Mouse (Mus musculus) heart, adult 9 months (tissue): ENCODE data around the gene Iqschfp.

Experiments used
- DNase-seq, 2 experiments: peaks; one replicate each; pipeline ENCODE4 v3.0.0; 2022; ENCODE audit warnings: low spot score in 2 of 2

Gene Iqschfp

DNA sequence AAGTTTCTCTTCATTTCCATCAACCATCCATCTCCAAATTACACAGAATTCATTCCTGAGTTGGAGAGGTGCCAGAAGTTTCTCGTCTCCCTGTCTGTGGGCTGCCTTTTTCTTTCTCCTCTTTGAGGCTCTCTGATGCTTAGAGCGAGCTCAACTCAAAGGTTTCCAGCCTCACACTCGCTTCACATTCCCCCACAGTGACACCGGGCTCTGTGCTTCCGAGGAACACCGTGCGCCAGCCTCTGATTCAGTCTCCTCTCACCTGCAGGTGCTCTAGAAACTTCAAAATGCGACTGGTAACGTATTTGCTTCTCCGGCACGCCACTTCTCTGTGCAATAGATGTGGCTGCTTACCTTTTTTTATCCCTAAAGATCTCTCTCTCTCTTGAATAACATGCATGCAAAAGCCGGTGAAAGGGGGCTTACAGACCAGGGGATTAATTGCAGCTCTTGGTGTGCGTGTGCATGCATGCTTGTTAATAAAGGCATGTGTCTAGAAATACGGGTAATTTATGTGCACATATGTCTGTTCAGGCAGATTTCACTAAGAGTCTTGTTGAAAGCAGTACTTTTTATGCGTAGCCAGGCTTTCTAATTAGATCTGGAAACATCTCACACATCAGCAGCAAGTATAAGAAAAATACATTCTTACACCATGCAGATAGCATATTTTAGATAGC is at the start of gene Iqschfp, which contains the start of gene Iqcj:
Iqschfp (plus strand) TSS at position 207 of the 680 bp plus-strand sequence.
Iqcj (plus strand) TSS at position 195 of the 680 bp plus-strand sequence.
- DNase-seq: no peak

- no peak for DNase-seq
Observed at GRCm38 (mm10) chr3:67852397-67852796, 39.6 kb upstream of the Iqschfp start.

DNA sequence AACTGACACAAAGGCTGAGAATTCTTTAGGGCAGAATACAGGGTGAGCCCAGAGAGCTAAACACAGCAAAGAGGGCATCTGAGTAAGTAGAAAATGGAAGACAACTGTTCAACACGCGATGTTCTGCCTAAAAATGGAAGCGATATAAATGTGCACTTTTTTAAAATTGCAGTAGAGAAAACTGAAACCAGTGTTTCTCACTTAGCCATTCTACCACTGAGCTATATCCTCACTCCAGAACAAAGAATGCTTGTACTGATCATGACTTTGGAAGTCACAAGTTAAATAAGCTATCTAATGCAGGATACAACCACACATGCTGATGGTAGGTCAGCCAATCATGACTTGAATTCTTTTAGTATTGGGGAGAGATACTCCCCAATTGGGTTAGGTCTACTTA is 30.5 kb upstream of the Iqschfp start:
- no peak for DNase-seq

DNA sequence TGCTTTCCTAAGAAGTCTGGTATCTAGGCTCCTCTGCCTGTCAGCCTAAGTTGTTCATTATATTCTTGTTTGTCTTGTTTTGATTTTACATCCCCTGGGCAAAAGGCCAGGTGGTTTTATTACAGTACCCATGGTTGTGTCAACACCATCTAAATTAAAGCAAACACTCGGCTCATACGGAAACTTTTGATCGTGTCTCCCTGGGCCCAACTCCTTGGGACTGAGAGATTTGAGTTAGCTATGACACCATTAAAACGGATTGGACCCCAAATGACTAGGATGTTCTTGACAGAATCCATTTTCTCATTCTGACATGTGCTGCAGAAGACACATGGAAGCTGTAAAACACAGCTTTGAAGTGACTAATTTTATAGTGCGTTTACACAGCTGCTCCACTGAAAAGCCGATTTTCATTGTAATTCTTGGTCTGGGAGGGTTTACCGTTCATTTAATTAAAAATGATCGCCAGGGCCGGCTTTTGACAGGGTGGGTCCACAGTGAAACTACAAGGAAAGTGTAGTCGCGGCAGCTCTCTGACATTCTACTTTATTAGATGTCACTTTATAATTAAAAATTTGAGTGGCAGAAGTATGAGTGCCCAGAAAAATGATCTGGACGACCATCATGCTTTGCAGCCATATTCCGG is 24.5 kb upstream of the Iqschfp start:
- no peak for DNase-seq

DNA sequence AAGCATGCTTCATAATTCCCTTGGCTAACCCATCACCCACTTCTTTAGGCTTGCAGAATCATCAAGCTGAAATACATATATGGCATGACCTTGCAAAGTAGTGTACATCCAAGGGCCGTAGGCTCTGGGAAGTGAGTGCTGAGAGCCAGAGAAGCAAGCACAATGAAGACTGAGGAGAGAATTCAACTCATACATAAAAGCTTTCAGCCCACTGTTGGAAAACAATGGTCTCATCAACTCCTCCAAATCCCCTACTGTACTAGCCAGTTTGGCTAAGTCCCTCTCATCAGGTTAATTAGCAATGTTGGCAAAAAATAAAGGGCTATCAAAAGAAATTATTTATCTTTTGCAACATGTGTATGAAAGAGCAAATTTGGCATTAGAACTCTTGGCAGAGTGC is 22.6 kb upstream of the Iqschfp start:
- DNase-seq: no peak

DNA sequence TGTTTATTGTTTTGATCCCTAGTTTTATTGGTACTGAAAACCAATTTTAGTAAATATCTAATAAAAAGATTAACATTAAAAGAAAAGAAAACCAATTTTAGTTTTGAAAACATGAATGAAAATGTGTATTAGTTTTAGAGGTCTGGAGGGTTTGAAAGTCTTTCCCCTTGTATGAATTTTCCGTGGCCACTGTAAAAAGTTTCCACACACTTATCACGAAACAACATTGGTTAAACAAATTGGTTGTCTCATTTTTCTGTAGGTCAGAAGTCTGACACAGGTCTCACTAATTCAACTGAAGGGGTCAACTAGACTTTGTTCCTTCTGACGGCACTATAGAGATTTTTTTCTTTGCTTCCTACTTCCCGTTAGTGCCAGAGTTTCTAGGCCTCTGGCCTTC is 14.8 kb upstream of the Iqschfp start:
- no peak for DNase-seq

- DNase-seq: no peak
Observed at GRCm38 (mm10) chr3:67884335-67884734, 7.7 kb upstream of the Iqschfp start.

DNA sequence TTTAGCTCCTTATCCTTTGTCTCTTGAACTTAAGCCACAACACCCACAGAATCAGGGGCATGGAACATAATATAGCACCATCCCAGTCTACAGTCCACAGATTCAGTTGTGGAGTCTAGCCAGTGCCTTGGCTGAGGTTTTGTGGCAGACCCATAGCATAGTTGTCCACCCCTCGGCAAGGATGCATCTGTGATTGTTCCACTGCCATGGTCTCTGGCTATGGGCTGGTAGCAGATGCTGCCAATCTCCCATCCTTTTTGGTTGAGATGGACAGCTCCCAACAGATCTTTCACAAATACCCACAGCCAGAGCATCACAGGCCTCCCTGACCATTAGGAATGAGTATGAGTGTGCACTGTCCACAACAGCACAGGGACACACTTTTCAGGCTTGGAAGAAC is 5.9 kb upstream of the Iqschfp start:
- DNase-seq: no peak

GRCm38 (mm10) chr3:67887251-67887650 is 4.8 kb upstream of the Iqschfp start:
- DNase-seq: no peak

GRCm38 (mm10) chr3:67892768-67893167 is 736 bp downstream of the Iqschfp start:
- no peak for DNase-seq

GRCm38 (mm10) chr3:67902517-67902916 is 10.5 kb downstream of the Iqschfp start:
- DNase-seq: no peak

DNA sequence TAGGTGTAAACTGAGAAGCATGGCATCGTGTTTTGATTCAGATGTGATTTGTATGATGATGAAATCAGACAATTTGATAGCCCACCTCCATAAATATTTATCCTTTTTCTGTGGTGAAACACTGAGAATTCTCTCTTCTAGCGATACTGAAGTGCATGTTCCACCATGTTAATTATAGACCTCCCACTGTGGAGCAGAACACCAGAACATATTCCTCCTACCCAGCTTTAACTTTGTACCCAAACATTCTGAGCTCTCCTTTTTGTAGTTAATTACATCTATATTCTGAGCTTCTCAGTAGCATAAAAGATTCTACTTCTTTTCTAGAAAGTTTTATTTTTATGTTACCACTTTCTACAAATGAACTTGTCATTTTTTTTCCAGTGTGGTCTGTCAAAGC is 16.6 kb downstream of the Iqschfp start:
- no peak for DNase-seq

DNA sequence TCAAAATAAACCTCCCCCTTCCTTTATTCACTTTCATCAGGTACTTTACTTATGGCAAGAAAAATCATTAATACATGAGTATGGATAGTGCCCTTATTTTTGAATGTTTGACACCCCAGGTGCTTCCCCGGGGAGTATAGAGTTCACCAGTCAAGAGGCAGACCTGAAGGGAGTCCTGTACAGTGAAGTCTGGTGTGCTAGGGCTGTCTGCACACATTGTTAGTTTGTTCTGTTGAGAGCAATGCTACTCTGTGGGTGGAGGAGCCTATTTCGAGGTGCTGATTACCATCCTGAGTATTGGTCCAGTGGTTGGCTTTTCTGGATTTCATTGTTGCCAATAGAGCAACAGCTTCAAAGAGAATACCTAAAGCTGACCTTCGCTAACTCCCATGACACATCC is 26.1 kb downstream of the Iqschfp start:
- DNase-seq: no peak

- no peak for DNase-seq
Observed at GRCm38 (mm10) chr3:67918634-67919259, 26.7 kb downstream of the Iqschfp start.

DNA sequence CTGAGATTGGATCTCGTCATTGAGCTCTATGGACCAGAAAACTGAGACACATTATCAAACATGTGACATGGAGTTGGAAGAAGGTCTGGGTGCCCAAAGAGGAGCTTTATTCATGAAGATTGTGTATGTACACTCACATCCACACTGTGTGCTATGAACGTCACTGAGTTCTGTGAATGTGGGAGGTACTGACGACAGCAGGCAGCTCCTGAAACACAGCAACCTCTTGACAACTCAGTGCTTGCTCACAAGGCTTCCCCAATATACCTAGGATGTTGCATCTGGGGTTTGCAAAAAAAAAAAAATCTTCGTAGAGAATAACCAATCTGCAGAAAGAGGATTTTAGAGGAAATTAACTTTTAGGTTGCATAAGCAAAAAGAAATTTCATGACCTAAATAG is 31.1 kb downstream of the Iqschfp start:
- DNase-seq: no peak

- no peak for DNase-seq
Observed at GRCm38 (mm10) chr3:67925453-67925852, 33.4 kb downstream of the Iqschfp start.

DNA sequence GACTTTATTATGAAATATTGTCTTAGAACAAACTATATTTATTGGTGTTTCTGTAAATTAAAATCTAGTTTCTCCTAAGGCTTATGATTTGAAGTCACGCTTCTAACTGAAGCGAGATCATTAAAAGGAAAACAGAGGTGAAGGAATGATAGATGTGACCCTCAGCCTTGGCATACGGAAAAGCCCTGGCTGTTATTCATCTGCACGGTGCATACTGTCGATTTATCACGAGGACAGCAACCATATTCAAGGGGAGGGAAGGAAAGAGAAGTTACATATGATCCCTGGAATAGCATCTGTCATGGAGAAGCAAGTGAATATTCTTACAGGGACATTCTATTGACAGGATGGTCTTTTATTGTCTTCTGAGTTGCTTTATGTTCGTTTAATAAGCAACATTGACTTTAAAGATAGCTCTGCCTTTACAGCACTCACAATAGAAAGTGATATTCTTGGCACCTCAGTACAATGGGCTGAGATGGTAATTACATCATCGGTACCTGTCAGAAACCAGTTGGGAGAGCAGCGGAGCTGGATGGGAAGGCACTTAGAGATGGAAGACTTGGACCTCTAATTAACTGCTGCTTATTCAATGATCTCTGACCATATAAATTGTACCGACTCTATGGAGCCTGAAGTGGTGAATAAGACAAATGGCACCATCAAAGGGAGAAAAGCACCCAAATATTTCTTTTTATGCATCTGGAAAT is 38.5 kb downstream of the Iqschfp start:
- no peak for DNase-seq

- DNase-seq: no peak
Observed at GRCm38 (mm10) chr3:67931181-67931580, 39.1 kb downstream of the Iqschfp start.

GRCm38 (mm10) chr3:67931914-67932313 is 39.9 kb downstream of the Iqschfp start:
- no peak for DNase-seq

DNA sequence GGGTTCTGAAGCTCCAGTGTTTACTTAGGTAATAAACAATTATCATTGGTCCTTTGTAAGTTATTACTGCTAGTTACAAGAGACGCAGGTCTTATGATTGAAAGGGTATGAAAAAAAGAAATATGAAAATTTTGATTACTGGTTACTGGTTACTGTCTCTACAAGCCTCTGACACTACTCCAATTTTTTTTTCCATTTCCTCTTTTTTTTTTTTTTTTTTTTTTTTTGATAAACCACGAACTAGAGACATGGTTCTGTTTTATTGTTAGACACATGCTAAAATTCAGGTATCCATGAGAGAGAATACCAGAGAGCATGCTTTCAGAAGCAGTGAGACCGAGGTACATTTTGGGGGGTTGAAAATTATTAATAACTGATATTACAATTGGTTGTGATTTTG is 43.8 kb downstream of the Iqschfp start:
- DNase-seq: no peak

DNA sequence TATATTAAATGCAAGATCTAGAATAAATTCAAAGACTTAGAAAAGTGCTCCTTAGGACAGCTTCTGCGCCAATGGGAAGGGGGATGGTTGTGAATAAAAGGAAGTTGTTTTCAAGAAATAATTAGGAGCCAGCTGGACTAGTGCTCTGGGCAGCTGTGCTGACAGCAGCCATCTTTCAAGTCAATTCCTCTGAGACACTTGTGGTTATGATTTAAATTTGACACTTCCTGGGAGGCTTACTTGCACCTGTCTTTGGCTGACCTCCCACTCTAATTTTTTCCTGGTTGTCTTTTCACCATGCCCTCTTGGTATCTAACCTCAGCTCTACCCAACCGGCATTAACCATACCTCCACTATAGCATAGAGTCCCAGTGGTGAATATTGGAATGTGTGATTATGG is 55.0 kb downstream of the Iqschfp start:
- no peak for DNase-seq

DNA sequence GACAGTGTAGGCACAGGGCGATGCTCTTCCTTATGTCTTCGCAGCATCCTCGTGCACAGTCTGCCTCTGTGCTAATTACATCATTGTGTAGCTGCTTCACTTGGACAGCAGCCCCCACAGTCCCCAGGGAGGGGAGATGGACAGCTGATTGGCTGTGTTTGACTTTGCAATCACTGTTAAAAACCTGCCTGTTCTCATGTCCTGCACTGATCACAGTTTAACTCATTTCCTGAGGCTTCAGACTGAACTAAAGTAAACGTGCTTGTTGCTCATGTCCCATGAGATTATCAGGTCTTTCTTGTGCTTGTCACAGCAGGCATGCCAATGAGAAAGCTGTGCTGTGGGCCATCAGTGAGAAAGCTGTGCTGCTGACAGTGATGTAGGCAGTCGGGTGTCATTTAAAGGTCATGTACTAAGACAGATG is 60.5 kb downstream of the Iqschfp start:
- no peak for DNase-seq
